Mouse (Mus musculus): Measurements from ENCODE around the gene Tmprss6. TPM values are rescaled to one million over a fixed set of nuclear protein-coding genes. Genes with fewer than 3 reads are reported as not detected.

The Tmprss6 gene
- 1 to 10 TPM in 1 of 2 experiments, under 1 TPM in 1; 0.59 to 3.3 TPM for total RNA-seq (2021)
- polyA plus RNA-seq (2012; rRNA removed): 3.5 and 4.7 TPM in 2 replicates
- long read RNA-seq: 0 reads

- peak; percentile 51 for DNase-seq
Measured at GRCm38 (mm10) chr15:78468379-78468937, at the start of gene Tmprss6. Gene Tmprss6, minus strand, starts transcription at chr15:78468634.

- DNase-seq: no peak
Measured at GRCm38 (mm10) chr15:78518221-78518620, 49.8 kb upstream of the Tmprss6 start.

- no peak for DNase-seq
Measured at GRCm38 (mm10) chr15:78515759-78516158, 47.3 kb upstream of the Tmprss6 start.

GRCm38 (mm10) chr15:78514393-78515146 lies 46.1 kb upstream of the Tmprss6 start:
- DNase-seq: peak; percentile 79

GRCm38 (mm10) chr15:78513019-78513418 lies 44.6 kb upstream of the Tmprss6 start:
- DNase-seq: no peak

GRCm38 (mm10) chr15:78511951-78512350 lies 43.5 kb upstream of the Tmprss6 start:
- DNase-seq: no peak

GRCm38 (mm10) chr15:78510736-78511135 lies 42.3 kb upstream of the Tmprss6 start:
- DNase-seq: no peak

- DNase-seq: no peak
Measured at GRCm38 (mm10) chr15:78510121-78510576, 41.7 kb upstream of the Tmprss6 start.

GRCm38 (mm10) chr15:78509297-78509899 lies 41.0 kb upstream of the Tmprss6 start:
- no peak for DNase-seq

GRCm38 (mm10) chr15:78508443-78508842 lies 40.0 kb upstream of the Tmprss6 start:
- no peak for DNase-seq

GRCm38 (mm10) chr15:78505541-78505940 lies 37.1 kb upstream of the Tmprss6 start:
- no peak for DNase-seq

- DNase-seq: no peak
Measured at GRCm38 (mm10) chr15:78504816-78505215, 36.4 kb upstream of the Tmprss6 start.

GRCm38 (mm10) chr15:78504013-78504412 lies 35.6 kb upstream of the Tmprss6 start:
- no peak for DNase-seq

- no peak for DNase-seq
Measured at GRCm38 (mm10) chr15:78502437-78503132, 34.2 kb upstream of the Tmprss6 start.

- no peak for DNase-seq
Measured at GRCm38 (mm10) chr15:78494968-78495406, 26.6 kb upstream of the Tmprss6 start, which contains the start of gene Il2rb. Gene Il2rb, minus strand, starts transcription at chr15:78495271.

- DNase-seq: no peak
Measured at GRCm38 (mm10) chr15:78493401-78494010, 25.1 kb upstream of the Tmprss6 start.

- no peak for DNase-seq
Measured at GRCm38 (mm10) chr15:78491301-78491700, 22.9 kb upstream of the Tmprss6 start.

- no peak for DNase-seq
Measured at GRCm38 (mm10) chr15:78489906-78490305, 21.5 kb upstream of the Tmprss6 start.

- DNase-seq: no peak
Measured at GRCm38 (mm10) chr15:78489248-78489647, 20.8 kb upstream of the Tmprss6 start.

- DNase-seq: no peak
Measured at GRCm38 (mm10) chr15:78487066-78487465, 18.6 kb upstream of the Tmprss6 start.

- DNase-seq: no peak
Measured at GRCm38 (mm10) chr15:78486564-78486963, 18.1 kb upstream of the Tmprss6 start.

- peak; percentile 58 for DNase-seq
Measured at GRCm38 (mm10) chr15:78483311-78483710, 14.9 kb upstream of the Tmprss6 start.
